Mouse (Mus musculus): Measurements from ENCODE around the gene Ints1. TPM values are rescaled to one million over a fixed set of nuclear protein-coding genes. Genes with fewer than 3 reads are reported as not detected.

The Ints1 gene
- 10 to 100 TPM; 15.6 to 16.7 TPM for polyA plus RNA-seq (2017; shearing (Covaris generic))

DNA sequence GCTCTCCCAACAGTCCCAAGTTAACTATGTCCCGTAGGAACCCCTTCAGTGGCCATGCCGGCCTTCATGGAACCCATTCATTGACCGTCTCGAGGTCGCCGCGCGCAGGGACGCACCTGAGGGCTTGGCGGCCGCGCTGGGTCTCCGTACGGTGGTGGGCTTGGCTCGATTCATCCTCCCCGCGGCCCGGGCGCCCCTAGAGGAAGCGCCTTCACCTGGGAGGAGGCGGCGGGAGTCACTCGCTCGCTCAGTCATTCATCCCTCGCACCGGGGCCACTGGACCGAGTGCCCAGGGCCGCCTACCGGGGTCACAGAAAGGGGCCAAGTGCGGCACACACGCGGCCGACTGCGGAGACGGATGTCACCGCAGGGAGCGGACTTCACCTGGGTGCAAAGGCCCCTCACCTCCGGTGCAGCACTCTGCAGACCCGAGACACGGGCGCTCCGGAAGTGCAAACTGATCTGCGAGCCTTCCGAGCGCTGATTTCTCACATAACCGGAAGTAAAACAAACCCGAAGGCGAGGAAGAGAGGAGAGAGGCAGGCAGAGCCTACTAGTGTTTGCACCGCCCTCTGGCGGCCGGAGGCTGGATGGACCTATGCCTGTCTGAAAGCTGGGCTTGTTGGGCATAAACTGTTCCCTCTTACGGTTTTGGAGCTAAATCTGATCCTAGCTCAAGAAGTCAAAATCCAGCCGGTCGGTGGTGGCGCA lies at the start of gene Ints1:
Ints1 (minus strand) TSS at position 459 of the 711 bp plus-strand sequence.
- ATAC-seq, result peak; percentile 95

- no peak for ATAC-seq
These were observed 49.1 kb upstream of the Ints1 start for GRCm38 (mm10) chr5:139824531-139824930.

- ATAC-seq, result no peak
These were observed 46.3 kb upstream of the Ints1 start for GRCm38 (mm10) chr5:139821466-139822459.

DNA sequence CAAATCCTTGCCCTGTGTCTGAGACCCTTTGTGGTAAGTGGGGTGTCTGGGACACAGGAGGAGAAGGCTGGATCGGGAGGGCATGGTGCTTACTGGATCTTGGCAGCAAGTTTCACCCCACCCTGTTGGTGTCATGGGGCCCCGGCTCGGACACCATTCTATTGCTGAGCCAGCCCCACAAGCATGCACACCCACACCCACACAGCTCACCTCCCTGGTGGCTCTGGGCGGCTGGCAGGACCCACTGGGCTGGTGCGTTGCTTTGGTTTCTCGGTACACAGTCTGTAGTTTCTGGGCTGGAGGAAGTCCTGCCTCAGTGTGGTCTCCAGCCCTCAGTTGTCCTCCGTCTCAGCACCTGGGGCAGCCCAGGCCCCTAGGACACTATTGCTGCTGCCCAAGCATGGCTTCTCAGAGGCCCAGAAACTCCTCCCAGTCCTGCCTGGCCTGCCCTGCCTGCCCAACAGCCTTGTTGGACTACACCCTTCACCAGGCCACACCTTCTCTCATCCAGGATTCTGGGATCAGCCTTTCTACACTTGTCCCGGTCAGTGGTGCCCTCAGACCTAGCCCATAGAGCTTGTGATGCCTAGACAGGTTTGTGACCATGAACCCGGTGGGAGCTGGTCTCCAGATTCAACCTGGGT lies 44.2 kb upstream of the Ints1 start, which contains the start of gene Tmem184a:
Tmem184a (minus strand) TSS at position 380 of the 644 bp plus-strand sequence.
- no peak for ATAC-seq

- ATAC-seq, result no peak
These were observed 43.3 kb upstream of the Ints1 start for GRCm38 (mm10) chr5:139818801-139819200.

DNA sequence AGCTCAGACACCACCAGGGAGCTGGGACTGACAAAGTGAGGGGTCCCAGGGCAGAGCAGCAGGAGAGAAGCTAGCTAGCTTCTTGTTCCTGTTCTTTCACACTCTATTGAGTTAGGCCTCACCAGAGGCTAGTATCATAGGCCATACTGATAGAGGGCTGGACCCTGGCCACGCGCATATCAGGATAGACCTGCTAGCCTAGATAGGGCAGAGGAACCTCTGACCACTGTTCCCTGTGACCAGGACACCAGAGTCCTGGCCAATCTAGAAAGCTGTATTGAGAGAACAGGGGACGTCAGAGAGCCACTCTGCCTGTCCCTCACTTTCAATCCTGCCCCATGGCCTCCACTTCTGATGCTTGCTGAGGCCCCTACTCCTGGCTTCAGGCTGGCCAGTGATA lies 42.6 kb upstream of the Ints1 start:
- ATAC-seq, result no peak

GRCm38 (mm10) chr5:139817292-139817691 lies 41.8 kb upstream of the Ints1 start:
- ATAC-seq, result no peak

- ATAC-seq, result no peak
These were observed 41.0 kb upstream of the Ints1 start for GRCm38 (mm10) chr5:139816445-139816844.

- no peak for ATAC-seq
These were observed 40.5 kb upstream of the Ints1 start for GRCm38 (mm10) chr5:139815964-139816363.

GRCm38 (mm10) chr5:139813963-139814381 lies 38.5 kb upstream of the Ints1 start:
- ATAC-seq, result no peak

DNA sequence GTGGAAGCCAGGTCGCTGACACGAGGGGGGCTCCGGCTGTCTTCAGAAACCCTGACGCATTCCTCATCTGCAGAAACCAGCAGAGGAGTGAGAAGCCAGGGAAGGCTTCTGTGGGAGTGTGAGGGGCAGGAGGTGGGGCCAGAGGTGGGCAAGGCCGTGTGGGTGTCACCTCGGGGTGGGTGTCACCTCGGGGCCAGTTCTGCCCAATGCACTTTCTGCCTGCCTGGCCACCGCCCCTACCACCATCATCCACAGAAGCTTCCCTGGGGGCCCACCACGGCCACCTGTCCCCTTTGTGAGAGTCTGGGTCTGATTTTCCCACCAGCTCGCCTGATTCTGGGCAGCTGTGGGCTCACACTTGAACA lies 37.6 kb upstream of the Ints1 start:
- no peak for ATAC-seq

GRCm38 (mm10) chr5:139812398-139813125 lies 37.1 kb upstream of the Ints1 start:
- no peak for ATAC-seq

DNA sequence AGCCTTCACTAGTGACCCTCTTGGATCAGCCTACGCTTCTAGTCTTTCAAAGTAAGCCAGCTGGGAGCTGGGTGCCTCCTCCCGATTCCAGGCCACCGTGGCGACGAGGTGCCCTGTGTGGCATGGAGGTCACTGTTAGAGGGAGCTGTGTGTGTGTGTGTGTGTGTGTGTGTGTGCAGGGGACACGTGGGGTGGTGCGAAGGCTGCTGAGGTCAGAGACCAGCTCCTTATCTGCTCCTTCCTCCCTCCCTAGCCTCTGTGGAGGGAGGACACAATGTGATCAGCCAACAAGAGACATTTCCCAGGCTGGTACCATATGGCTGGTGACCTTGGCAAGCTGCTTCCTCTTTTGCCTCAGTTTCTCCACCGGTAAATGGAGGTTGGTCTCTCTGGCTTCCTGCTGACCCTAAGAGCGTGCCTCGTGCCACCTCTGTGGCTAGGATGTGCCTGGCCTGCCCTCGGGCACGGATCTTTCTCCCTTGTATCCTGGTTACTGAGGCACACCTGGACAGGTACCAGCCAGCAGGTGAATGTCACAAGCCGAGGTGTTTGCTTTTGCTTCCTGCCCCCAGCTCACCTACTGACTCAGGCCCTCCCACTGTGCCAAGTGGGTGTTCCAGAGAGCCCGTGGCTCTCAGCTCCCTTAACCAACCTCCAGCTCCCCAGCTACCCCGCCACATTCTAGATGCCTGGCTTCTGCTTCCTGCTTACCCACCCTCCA lies 36.4 kb upstream of the Ints1 start:
- ATAC-seq, result no peak

GRCm38 (mm10) chr5:139809397-139809796 lies 33.9 kb upstream of the Ints1 start:
- no peak for ATAC-seq

- no peak for ATAC-seq
These were observed 30.4 kb upstream of the Ints1 start for GRCm38 (mm10) chr5:139805924-139806323.

- no peak for ATAC-seq
These were observed 29.2 kb upstream of the Ints1 start for GRCm38 (mm10) chr5:139804573-139805111.

DNA sequence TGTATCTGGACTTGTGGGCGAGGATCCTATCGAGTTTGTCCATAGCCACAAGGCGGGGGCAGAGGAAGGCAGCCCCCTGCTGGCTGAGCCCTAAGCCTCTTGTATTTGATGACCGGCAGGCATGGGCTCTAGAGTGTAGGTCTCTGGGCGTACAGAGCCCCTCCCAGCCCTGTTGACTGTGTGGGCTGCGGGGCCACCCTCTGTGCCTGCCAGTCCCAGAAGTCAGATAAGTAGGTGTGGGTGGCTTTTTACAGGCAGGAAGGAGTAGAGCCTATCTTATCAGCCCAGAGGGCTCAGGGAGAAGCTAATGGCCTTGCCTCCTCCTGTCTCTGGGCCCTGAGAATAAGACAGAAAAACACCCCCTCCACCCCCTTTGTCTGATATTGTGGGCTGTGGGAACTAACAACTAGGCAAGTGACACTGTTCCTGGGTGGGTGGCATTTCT lies 28.7 kb upstream of the Ints1 start:
- ATAC-seq, result no peak

- ATAC-seq, result no peak
These were observed 28.2 kb upstream of the Ints1 start for GRCm38 (mm10) chr5:139803601-139804102.

GRCm38 (mm10) chr5:139803165-139803564 lies 27.7 kb upstream of the Ints1 start:
- no peak for ATAC-seq

GRCm38 (mm10) chr5:139801880-139802279 lies 26.4 kb upstream of the Ints1 start:
- ATAC-seq, result no peak

DNA sequence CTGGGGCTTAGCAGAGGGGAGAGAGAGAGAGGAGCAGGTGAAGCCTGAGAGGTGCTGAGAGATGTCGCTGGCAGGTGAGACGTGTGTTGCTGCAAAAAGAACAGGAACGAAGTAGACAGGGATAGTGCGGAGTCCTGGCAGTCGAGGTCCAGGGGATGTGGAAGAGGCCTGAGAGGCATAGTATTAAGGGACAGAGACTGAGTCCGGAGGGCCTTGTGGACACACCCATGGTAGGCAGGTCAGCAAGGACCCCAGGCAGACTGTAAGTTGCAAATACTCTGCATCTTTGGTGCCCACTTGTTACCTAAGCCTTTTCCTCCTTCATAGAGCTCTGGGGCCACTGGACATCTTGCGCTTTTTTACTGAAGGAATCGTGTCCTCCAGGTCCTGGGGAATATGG lies 25.8 kb upstream of the Ints1 start:
- no peak for ATAC-seq
